Mouse (Mus musculus) kidney, embryonic 16.5 days (tissue): ENCODE results near the gene Cc2d2b. TPM values are rescaled to one million over a fixed set of nuclear protein-coding genes. Genes with fewer than 3 reads are reported as not detected.

ENCODE experiments used
- ATAC-seq: fragments of 200-750 bp; cut with Nextera tagmentation; 2 replicates; pipeline ENCODE4 v1.8.0; 2017; ENCODE audit warnings: moderate TSS enrichment; ENCODE audit not compliant: low FRiP score, low TSS enrichment
- H3K27ac ChIP-seq: fragments of 300-500 bp; sonication (generic); 2 replicates; pipeline ENCODE4 v1.5.1; 2014; ENCODE audit warnings: low read length
- H3K27me3 ChIP-seq: fragments of 300-500 bp; sonication (generic); 2 replicates; pipeline ENCODE4 v1.6.1; 2014; ENCODE audit warnings: low read length, control low read depth, mixed read lengths; ENCODE audit not compliant: insufficient read depth
- H3K36me3 ChIP-seq: fragments of 300-500 bp; sonication (generic); 2 replicates; pipeline ENCODE4 v1.6.1; 2014; ENCODE audit warnings: low read length, control low read depth, mixed read lengths; ENCODE audit not compliant: insufficient read depth
- H3K4me1 ChIP-seq: fragments of 300-500 bp; sonication (generic); 2 replicates; pipeline ENCODE4 v1.6.1; 2014; ENCODE audit warnings: low read length, control low read depth, mixed read lengths; ENCODE audit not compliant: insufficient read depth
- H3K4me2 ChIP-seq: fragments of 300-500 bp; sonication (generic); replicated peaks from 2 replicates; pipeline ENCODE4 v1.6.1; 2014; ENCODE audit warnings: low read depth, low read length
- H3K4me3 ChIP-seq: fragments of 300-500 bp; sonication (generic); 2 replicates; pipeline ENCODE4 v1.5.1; 2014; ENCODE audit warnings: mild to moderate bottlenecking, low read length
- H3K9ac ChIP-seq: fragments of 300-500 bp; sonication (generic); replicated peaks from 2 replicates; pipeline ENCODE4 v1.6.1; 2014; ENCODE audit warnings: low read length
- H3K9me3 ChIP-seq: fragments of 300-500 bp; sonication (generic); 2 replicates; pipeline ENCODE4 v1.6.1; 2016; ENCODE audit warnings: low read length, control low read depth
- WGBS: fragments of 180-500 bp; shearing (Covaris S2); extraction: QIAGEN DNeasy Blood & Tissue Kit; methylation state at CpG from one replicate; pipeline ENCODE4 v1.1.7; 2014; 5-methylcytosine and 5-hydroxymethylcytosine counted together
- polyA plus RNA-seq: library from polyadenylated mRNA; unstranded; fragments of >200 nt; fragmentation: Nextera tagmentation; extraction: Ambion mirVana; gene quantifications from 2 replicates; pipeline ENCODE4 v1.2.1, GENCODE M21; 2015

Cc2d2b gene
- polyA plus RNA-seq, 1 experiment from 2014 or later: 0.04 TPM

DNA sequence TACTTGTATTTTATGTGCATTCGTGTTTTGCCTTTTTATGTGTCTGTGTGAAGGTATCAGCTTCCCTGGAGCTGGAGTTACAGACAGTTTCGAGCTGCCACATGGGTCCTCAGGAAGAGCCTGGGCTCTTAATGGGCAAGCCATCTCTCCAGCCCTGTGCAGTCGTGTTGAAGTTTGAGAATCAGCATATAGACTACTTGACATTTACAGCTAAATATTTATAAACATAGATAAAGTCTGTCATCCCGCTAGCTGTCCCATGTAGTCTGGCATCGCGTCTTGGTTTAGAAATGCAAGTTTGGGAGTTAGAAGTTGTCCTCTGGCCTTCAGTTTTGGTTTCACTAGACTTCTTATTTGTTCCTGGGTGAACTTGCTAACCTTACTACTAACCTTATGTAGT is 92.5 kb downstream of the Cc2d2b start:
- Histone ChIP-seq H3K27me3 (no peaks in the 10 kb centered on the region), H3K9me3 (no peaks in the 10 kb centered on the region), H3K36me3 (peaks cover 55% of the 10 kb centered on the region), H3K4me1 (peaks cover 8% of the 10 kb centered on the region), H3K4me2 (no peak overlapping the region), H3K9ac (no peak overlapping the region), H3K4me3 (no peak overlapping the region), H3K27ac (peak overlapping the region; percentile 43; the same call in 1 of the 2 replicates)
- WGBS: 88% methylated on average over 6 of the region's 6 CpGs
- no peak for ATAC-seq

DNA sequence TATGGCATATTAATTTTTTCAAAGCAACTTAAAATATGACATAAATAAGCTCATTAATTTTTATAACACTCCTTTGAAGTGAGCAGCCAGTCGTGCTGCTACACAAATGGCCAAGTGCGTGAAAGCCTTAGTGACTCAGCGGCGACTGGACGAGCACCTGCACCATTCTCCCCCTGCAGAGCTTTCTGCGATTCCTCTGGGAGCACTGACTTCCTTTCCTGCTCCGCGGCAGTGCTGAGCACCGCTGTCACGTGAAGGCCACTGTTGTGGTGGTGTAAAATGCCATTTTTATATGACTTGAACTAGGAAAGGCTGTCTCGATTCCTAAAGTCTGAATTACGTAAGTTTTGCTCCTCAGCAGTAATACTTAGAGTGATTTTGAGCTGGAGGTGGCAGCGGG is 93.0 kb downstream of the Cc2d2b start:
- no peak for ATAC-seq
- no peaks in the 10 kb centered on the region for H3K9me3 ChIP-seq
- H3K9ac ChIP-seq: no peak overlapping the region
- no peak overlapping the region for H3K4me2 ChIP-seq
- no peak overlapping the region for H3K4me3 ChIP-seq
- no peak overlapping the region for H3K27ac ChIP-seq
- 67% methylated on average over 13 of the region's 13 CpGs for WGBS
- H3K4me1 ChIP-seq: peaks cover 8% of the 10 kb centered on the region
- peaks cover 56% of the 10 kb centered on the region for H3K36me3 ChIP-seq
- H3K27me3 ChIP-seq: no peaks in the 10 kb centered on the region

GRCm38 (mm10) chr19:40844731-40845130 is 96.2 kb downstream of the Cc2d2b start:
- 90% methylated on average over 13 of the region's 13 CpGs for WGBS
- H3K4me3 ChIP-seq: no peak overlapping the region
- no peaks in the 10 kb centered on the region for H3K27me3 ChIP-seq
- peaks cover 8% of the 10 kb centered on the region for H3K4me1 ChIP-seq
- H3K27ac ChIP-seq: no peak overlapping the region
- peaks cover 55% of the 10 kb centered on the region for H3K36me3 ChIP-seq
- H3K9ac ChIP-seq: no peak overlapping the region
- no peaks in the 10 kb centered on the region for H3K9me3 ChIP-seq
- H3K4me2 ChIP-seq: no peak overlapping the region
- ATAC-seq: no peak

DNA sequence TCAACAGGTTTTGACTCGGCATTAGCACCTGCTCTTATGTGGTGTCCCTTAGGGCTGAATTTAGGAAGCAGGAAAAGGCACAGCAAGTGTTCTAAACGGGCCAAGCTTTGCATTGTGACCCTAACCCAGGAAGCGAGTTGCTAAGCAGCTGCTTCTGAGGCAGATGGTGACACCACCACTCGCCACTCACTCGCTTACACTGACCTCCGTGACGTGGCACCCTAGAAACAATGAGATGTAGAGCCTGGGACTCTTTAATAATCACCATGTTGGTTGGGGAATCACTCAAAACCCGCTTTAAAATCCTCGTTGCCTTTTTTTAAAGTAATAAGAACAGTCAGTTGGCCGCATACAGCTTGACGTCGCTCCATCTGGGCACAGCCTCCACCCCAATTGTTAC is 100.8 kb downstream of the Cc2d2b start:
- ATAC-seq: no peak
- Histone ChIP-seq H3K4me2 (no peak overlapping the region), H3K27ac (no peak overlapping the region), H3K4me3 (no peak overlapping the region), H3K9me3 (no peaks in the 10 kb centered on the region), H3K4me1 (no peaks in the 10 kb centered on the region), H3K27me3 (no peaks in the 10 kb centered on the region), H3K9ac (no peak overlapping the region), H3K36me3 (peaks cover 44% of the 10 kb centered on the region)
- 87% methylated on average over 12 of the region's 12 CpGs for WGBS

DNA sequence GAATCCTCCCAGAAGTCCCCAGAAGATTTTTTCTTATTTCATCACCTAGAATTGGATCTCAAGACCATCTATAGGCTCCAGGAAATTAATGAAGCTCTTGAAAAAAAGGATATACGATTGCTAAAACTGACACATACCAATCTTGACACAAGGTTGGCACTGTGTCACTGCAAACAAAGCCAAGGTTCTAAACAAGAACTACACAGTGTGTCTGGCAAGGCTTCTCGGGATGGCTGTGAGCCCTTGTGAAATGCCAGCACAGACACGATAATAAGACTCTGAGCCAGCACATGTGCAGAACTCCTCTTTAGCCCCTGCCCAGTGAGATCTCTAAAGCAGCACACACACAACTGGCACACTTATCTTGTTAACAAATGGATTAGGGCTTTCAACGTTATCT is 111.0 kb downstream of the Cc2d2b start:
- no peaks in the 10 kb centered on the region for H3K36me3 ChIP-seq
- H3K4me3 ChIP-seq: no peak overlapping the region
- H3K9ac ChIP-seq: no peak overlapping the region
- H3K27me3 ChIP-seq: no peaks in the 10 kb centered on the region
- no peak overlapping the region for H3K27ac ChIP-seq
- ATAC-seq: no peak
- H3K9me3 ChIP-seq: no peaks in the 10 kb centered on the region
- no peaks in the 10 kb centered on the region for H3K4me1 ChIP-seq
- 69% methylated on average over 4 of the region's 4 CpGs for WGBS
- no peak overlapping the region for H3K4me2 ChIP-seq

DNA sequence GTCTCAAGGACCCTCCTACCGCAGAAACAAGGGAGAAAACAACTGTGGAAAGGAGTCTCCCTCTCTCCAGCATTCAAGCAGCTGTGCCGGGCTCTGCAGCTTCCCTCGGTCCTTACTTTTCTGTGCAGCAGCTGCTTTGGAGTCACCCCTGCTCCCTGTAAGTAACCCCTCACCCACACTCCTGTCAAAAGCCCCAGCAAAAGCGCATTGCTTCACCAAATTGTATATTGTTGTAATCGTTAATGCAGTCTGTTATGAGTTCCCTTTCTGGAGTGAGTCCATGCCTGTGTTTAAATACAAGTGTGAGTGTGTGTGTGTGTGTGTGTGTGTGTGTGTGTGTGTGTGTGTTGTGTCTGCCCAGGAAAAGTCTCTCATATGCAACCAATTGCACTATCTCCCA is 119.7 kb downstream of the Cc2d2b start:
- Histone ChIP-seq H3K27me3 (peaks cover 9% of the 10 kb centered on the region; the same call in 1 of the 2 replicates), H3K9ac (no peak overlapping the region), H3K9me3 (no peaks in the 10 kb centered on the region), H3K27ac (no peak overlapping the region), H3K4me1 (no peaks in the 10 kb centered on the region), H3K4me2 (no peak overlapping the region), H3K4me3 (no peak overlapping the region), H3K36me3 (no peaks in the 10 kb centered on the region)
- no peak for ATAC-seq
- 25% methylated on average over 5 of the region's 5 CpGs for WGBS

DNA sequence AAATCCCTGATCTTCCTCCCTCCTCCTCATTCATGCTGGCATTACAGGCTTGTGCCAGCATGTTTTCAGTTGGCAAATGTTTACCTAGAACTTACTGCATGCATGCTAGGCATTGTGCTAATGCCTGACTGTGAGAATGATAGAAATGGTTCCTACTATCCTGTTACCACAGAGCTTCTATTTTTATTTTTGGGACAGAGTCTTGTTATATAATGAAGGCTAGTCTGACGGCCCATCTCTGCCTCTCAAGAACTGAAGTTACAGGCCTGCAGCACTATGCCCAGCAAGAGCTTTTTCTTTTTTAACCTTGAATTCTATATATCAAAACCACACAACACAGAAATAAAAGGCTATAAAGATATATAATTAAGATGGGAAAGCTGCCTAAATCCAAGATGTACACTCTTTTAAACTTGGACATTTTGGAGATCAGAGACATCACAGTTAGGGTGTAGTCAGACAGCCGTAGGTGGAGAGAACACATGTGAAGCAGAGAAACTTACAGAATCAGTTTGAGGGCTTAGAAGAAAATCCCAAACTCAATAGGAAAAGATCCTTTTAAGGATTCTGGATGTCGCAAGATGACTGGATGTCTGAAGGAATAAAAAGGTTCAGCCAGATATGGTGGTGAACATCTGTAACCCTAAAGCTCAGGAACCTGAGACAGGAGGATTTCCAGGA is 121.0 kb downstream of the Cc2d2b start:
- WGBS: 93% methylated on average over 3 of the region's 3 CpGs
- H3K9me3 ChIP-seq: peaks cover 3% of the 10 kb centered on the region; the same call in 1 of the 2 replicates
- no peak for ATAC-seq
- no peak overlapping the region for H3K4me2 ChIP-seq
- H3K9ac ChIP-seq: no peak overlapping the region
- no peak overlapping the region for H3K4me3 ChIP-seq
- H3K4me1 ChIP-seq: no peaks in the 10 kb centered on the region
- H3K27me3 ChIP-seq: peaks cover 13% of the 10 kb centered on the region
- no peak overlapping the region for H3K27ac ChIP-seq
- no peaks in the 10 kb centered on the region for H3K36me3 ChIP-seq

DNA sequence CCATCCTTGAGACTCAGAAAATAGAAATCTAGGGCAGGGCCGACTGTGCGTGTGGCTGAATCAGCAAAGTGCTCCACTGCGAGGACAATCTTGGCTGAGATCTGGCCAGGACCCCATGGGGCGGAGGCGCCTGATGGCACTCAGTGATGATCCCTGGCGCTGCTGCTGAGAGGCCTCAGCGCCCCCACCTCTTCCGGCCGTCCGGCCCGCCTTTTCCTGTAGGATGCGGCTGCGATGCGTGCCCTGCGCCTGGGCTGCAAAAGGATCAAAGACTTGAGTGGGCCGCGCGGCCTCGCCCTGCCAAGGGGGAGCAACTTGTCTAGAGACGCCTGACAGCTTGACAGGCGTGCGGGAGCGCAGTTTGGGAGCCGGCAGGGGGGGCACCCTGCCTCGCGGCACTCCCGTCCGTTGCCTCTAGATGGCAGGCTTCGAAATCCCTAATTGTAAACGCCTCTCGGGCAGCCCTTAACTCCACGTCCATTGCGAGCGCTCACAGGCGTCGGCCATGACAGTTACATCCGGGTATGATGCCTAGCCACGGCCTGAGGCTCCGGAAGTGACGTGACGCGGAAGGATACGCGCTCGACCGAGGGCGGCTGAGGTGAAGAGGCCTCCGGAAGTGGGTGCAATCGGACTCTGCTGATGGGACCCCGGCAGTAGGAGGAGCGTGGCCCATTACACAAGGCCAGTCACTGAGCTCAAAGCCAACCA is 124.6 kb downstream of the Cc2d2b start:
- Histone ChIP-seq H3K4me1 (no peaks in the 10 kb centered on the region), H3K9ac (peak overlapping the region; percentile 63), H3K4me2 (peak overlapping the region; percentile 73), H3K36me3 (no peaks in the 10 kb centered on the region), H3K9me3 (peaks cover 3% of the 10 kb centered on the region; the same call in 1 of the 2 replicates), H3K4me3 (peak overlapping the region; percentile 51), H3K27ac (peak overlapping the region; percentile 62), H3K27me3 (peaks cover 39% of the 10 kb centered on the region)
- ATAC-seq: peak; percentile 95
- 2% methylated on average over 51 of the region's 51 CpGs for WGBS
